Mouse (Mus musculus): Measurements from ENCODE around the gene Gm43720.

GRCm38 (mm10) chr5:138264207-138264578 lies 15.6 kb downstream of the Gm43720 start:
- TF ChIP-seq CTCF (IDR thresholded peaks at IDR 0.05; ENCODE audit: extremely low read depth, insufficient read depth, low read length) (no peak), POLR2A (IDR thresholded peaks at IDR 0.05; ENCODE audit: extremely low read depth, insufficient read depth, low read length) (no peak)

All from cortical plate, adult 2 months (tissue).